ENCODE assay signal across 8 mouse cellular contexts in genomic region chr7:64497438-64497837, GRCm38 (mm10). TPM values are rescaled to one million over a fixed set of nuclear protein-coding genes. Genes with fewer than 3 reads are reported as not detected.
DNase-seq lines count a peak whose midpoint lies in the region; ATAC-seq and TF ChIP-seq lines count a peak whose summit lies in the region.

No protein-coding gene starts in this region.

- no peak for DNase-seq in heart, adult 2 months
- DNase-seq in heart, postnatal 10 days: no peak
- peak; percentile 29 to 31 for DNase-seq in right cerebral cortex, postnatal 10 days (ENCODE audit: low spot score in 2 of 2)
- DNase-seq in right cerebral cortex, adult 18-20 months: no peak
- peak; percentile 46 for DNase-seq in embryonic facial prominence, embryonic 10.5 days (ENCODE audit: low spot score)
- DNase-seq in stomach, postnatal 0 days (ENCODE audit: low spot score): no peak

- no peaks in the 10 kb centered on the region for H3K36me3 ChIP-seq in heart, adult 2 months (ENCODE audit: control insufficient read depth, insufficient read depth, low read length)
- no peaks in the 10 kb centered on the region for H3K36me3 ChIP-seq in embryonic facial prominence, embryonic 10.5 days (replicated peaks)
- no peaks in the 10 kb centered on the region for H3K36me3 ChIP-seq in stomach, postnatal 0 days (ENCODE audit: control insufficient read depth, insufficient read depth, low read length)
- H3K36me3 ChIP-seq in kidney, embryonic 16.5 days (ENCODE audit: insufficient read depth, low read length): no peaks in the 10 kb centered on the region

- H3K9me3 ChIP-seq in embryonic facial prominence, embryonic 10.5 days: no peaks in the 10 kb centered on the region
- H3K9me3 ChIP-seq in stomach, postnatal 0 days (ENCODE audit: control insufficient read depth, low read length): no peaks in the 10 kb centered on the region
- H3K9me3 ChIP-seq in kidney, embryonic 16.5 days (ENCODE audit: low read length): peaks cover 4% of the 10 kb centered on the region; the same call in 1 of the 2 replicates

- intact Hi-C loops in heart, adult 2 months (cut with DNase I): no loop called here
- intact Hi-C loops in heart, postnatal 10 days (cut with DNase I): loop anchor here (5.0 kb wide), 1 partner anchor 40 kb away; no protein-coding TSS in a partner anchor

- no peak overlapping the region for H3K27ac ChIP-seq in heart, adult 2 months
- no peak overlapping the region for H3K27ac ChIP-seq in embryonic facial prominence, embryonic 10.5 days (replicated peaks)
- H3K27ac ChIP-seq in stomach, postnatal 0 days (replicated peaks): no peak overlapping the region
- no peak overlapping the region for H3K27ac ChIP-seq in kidney, embryonic 16.5 days (ENCODE audit: low read length)

- peaks cover 3% of the 10 kb centered on the region; the same call in 1 of the 2 replicates for H3K27me3 ChIP-seq in heart, adult 2 months (ENCODE audit: control insufficient read depth, insufficient read depth, low read length)
- peaks cover 25% of the 10 kb centered on the region for H3K27me3 ChIP-seq in embryonic facial prominence, embryonic 10.5 days (replicated peaks; ENCODE audit: low read depth, poor library complexity, severe bottlenecking)
- peaks cover 3% of the 10 kb centered on the region; the same call in 1 of the 2 replicates for H3K27me3 ChIP-seq in stomach, postnatal 0 days (ENCODE audit: control insufficient read depth, insufficient read depth, low read length)
- H3K27me3 ChIP-seq in kidney, embryonic 16.5 days (ENCODE audit: insufficient read depth, low read length): peaks cover 21% of the 10 kb centered on the region

- H3K9ac ChIP-seq in heart, adult 2 months (ENCODE audit: low read depth, low read length): no peak overlapping the region
- no peak overlapping the region for H3K9ac ChIP-seq in stomach, postnatal 0 days (ENCODE audit: low read length)
- no peak overlapping the region for H3K9ac ChIP-seq in kidney, embryonic 16.5 days (replicated peaks; ENCODE audit: low read length)

- no peak overlapping the region for H3K4me3 ChIP-seq in heart, adult 2 months
- no peak overlapping the region for H3K4me3 ChIP-seq in embryonic facial prominence, embryonic 10.5 days
- H3K4me3 ChIP-seq in stomach, postnatal 0 days (ENCODE audit: low read depth, low read length): no peak overlapping the region
- no peak overlapping the region for H3K4me3 ChIP-seq in kidney, embryonic 16.5 days (ENCODE audit: low read length)

- no peak overlapping the region for H3K4me2 ChIP-seq in stomach, postnatal 0 days (replicated peaks; ENCODE audit: low read depth)
- H3K4me2 ChIP-seq in kidney, embryonic 16.5 days (replicated peaks; ENCODE audit: low read depth, low read length): no peak overlapping the region

- no peak for TF ChIP-seq EP300 in heart, adult 2 months (IDR thresholded peaks at IDR 0.05; ENCODE audit: insufficient read depth, low read depth, low read length)
- no peak for TF ChIP-seq EP300 in stomach, postnatal 0 days (optimal IDR thresholded peaks at IDR 0.05)

- H3K79me2 ChIP-seq in heart, adult 2 months (replicated peaks; ENCODE audit: control insufficient read depth, insufficient read depth, low read length): no peaks in the 10 kb centered on the region

- TF ChIP-seq POLR2A in heart, adult 2 months (IDR thresholded peaks at IDR 0.05; ENCODE audit: insufficient read depth, low read depth, low read length): no peak

- H3K4me1 ChIP-seq in heart, adult 2 months (ENCODE audit: control insufficient read depth, insufficient read depth, low read length): no peaks in the 10 kb centered on the region
- peaks cover 12% of the 10 kb centered on the region; the same call in 1 of the 2 replicates for H3K4me1 ChIP-seq in embryonic facial prominence, embryonic 10.5 days
- H3K4me1 ChIP-seq in stomach, postnatal 0 days (replicated peaks; ENCODE audit: control insufficient read depth, insufficient read depth): no peaks in the 10 kb centered on the region
- peaks cover 4% of the 10 kb centered on the region for H3K4me1 ChIP-seq in kidney, embryonic 16.5 days (ENCODE audit: insufficient read depth, low read length)

- ATAC-seq in stomach, postnatal 0 days (ENCODE audit: low FRiP score, low TSS enrichment): no peak
- ATAC-seq in CD4-positive, CD25-positive, alpha-beta regulatory T cell, adult 4 months: no peak
- no peak for ATAC-seq in kidney, embryonic 16.5 days (ENCODE audit: low FRiP score, low TSS enrichment)

- TF ChIP-seq CTCF in heart, adult 2 months (IDR thresholded peaks at IDR 0.05): peak; percentile 59
- TF ChIP-seq CTCF in stomach, postnatal 0 days (IDR thresholded peaks at IDR 0.05; ENCODE audit: low read depth): peak; percentile 51

- WGBS in heart, adult 2 months: 32% methylated on average over 10 of the region's 10 CpGs
- 34% methylated on average over 10 of the region's 10 CpGs for WGBS in embryonic facial prominence, embryonic 10.5 days
- WGBS in stomach, postnatal 0 days: 41% methylated on average over 10 of the region's 10 CpGs
- 42% methylated on average over 10 of the region's 10 CpGs for WGBS in kidney, embryonic 16.5 days

RNA-seq across cellular contexts. Expression of gene Apba2, which starts 4.1 kb away (rescaled TPM):
- 1 to 10 TPM in 1 of 2 experiments, under 1 TPM in 1; 0.68 to 1.2 TPM for total RNA-seq in heart, adult 2 months (2021)
- polyA plus RNA-seq in heart, adult 2 months (2012; rRNA removed): 0.90 and 1.0 TPM in 2 replicates
- total RNA-seq in heart, postnatal 10 days (2021): under 1 TPM; 0.45 to 0.67 TPM
- 20.7 and 27.5 TPM in 2 replicates for polyA plus RNA-seq in embryonic facial prominence, embryonic 10.5 days (2016; fragmentation: Nextera tagmentation; extraction: Ambion mirVana)
- 2.6 and 3.4 TPM in 2 replicates for polyA plus RNA-seq in stomach, postnatal 0 days (2015; fragmentation: Nextera tagmentation; extraction: Ambion mirVana)
- not detected for polyA plus RNA-seq in CD4-positive, CD25-positive, alpha-beta regulatory T cell, adult 4 months (2017; shearing (Covaris generic))
- polyA plus RNA-seq in kidney, embryonic 16.5 days (2015; fragmentation: Nextera tagmentation; extraction: Ambion mirVana): 3.1 and 3.2 TPM in 2 replicates

Comparison
In these comparisons a context has a peak if more than half of its experiments do, and no peak if none do; other contexts are left out.
1. DNase-seq: peak in right cerebral cortex, postnatal 10 days (2 of 2) and embryonic facial prominence, embryonic 10.5 days (single experiment); none in heart, adult 2 months (0 of 2), heart, postnatal 10 days (0 of 2), right cerebral cortex, adult 18-20 months (single experiment) and stomach, postnatal 0 days (single experiment).